Mouse (Mus musculus) retina, embryonic 14.5 days (tissue): ENCODE results near the gene Nfib.
A peak's percentile ranks its signal among the peaks of the same experiment; 100 is the strongest.

ENCODE experiments used
- DNase-seq: peaks from one replicate; pipeline ENCODE4 v3.0.0-alpha.2; 2015; ENCODE audit warnings: low spot score

The Nfib gene

GRCm38 (mm10) chr4:82512743-82513425 lies 192.7 kb downstream of the Nfib start:
- peak; percentile 94 for DNase-seq

- no peak for DNase-seq
Measured at GRCm38 (mm10) chr4:82512335-82512734, 193.2 kb downstream of the Nfib start.

- peak; percentile 44 for DNase-seq
Measured at GRCm38 (mm10) chr4:82511524-82511923, 194.0 kb downstream of the Nfib start.

- no peak for DNase-seq
Measured at GRCm38 (mm10) chr4:82511001-82511513, 194.5 kb downstream of the Nfib start.

GRCm38 (mm10) chr4:82509771-82510170 lies 195.8 kb downstream of the Nfib start:
- no peak for DNase-seq

- no peak for DNase-seq
Measured at GRCm38 (mm10) chr4:82509166-82509767, 196.3 kb downstream of the Nfib start.

GRCm38 (mm10) chr4:82508281-82508687 lies 197.3 kb downstream of the Nfib start:
- DNase-seq = no peak

GRCm38 (mm10) chr4:82507541-82508280 lies 197.8 kb downstream of the Nfib start:
- DNase-seq = peak; percentile 25

- DNase-seq = peak; percentile 83
Measured at GRCm38 (mm10) chr4:82506731-82507331, 198.7 kb downstream of the Nfib start.

- peak; percentile 73 for DNase-seq
Measured at GRCm38 (mm10) chr4:82506081-82506730, 199.3 kb downstream of the Nfib start.

- peak; percentile 72 for DNase-seq
Measured at GRCm38 (mm10) chr4:82505121-82506031, 200.2 kb downstream of the Nfib start.

GRCm38 (mm10) chr4:82504284-82505120 lies 201.0 kb downstream of the Nfib start:
- DNase-seq = peak; percentile 65

GRCm38 (mm10) chr4:82504015-82504283 lies 201.6 kb downstream of the Nfib start:
- no peak for DNase-seq

GRCm38 (mm10) chr4:82503274-82504014 lies 202.1 kb downstream of the Nfib start:
- DNase-seq = peak; percentile 3

GRCm38 (mm10) chr4:82502611-82503010 lies 202.9 kb downstream of the Nfib start:
- DNase-seq = no peak

- no peak for DNase-seq
Measured at GRCm38 (mm10) chr4:82502012-82502411, 203.5 kb downstream of the Nfib start.

GRCm38 (mm10) chr4:82500578-82501098 lies 204.9 kb downstream of the Nfib start:
- DNase-seq = no peak

GRCm38 (mm10) chr4:82499725-82500577 lies 205.6 kb downstream of the Nfib start:
- DNase-seq = no peak
